Mouse (Mus musculus): ENCODE measurements at regions not wholly inside any gene's neighbourhood (a gene's known extent, or its start where the extent isn't known, plus 50 kb on each side); places are given as distances from the start of the nearest gene placed in this dataset.

DNA sequence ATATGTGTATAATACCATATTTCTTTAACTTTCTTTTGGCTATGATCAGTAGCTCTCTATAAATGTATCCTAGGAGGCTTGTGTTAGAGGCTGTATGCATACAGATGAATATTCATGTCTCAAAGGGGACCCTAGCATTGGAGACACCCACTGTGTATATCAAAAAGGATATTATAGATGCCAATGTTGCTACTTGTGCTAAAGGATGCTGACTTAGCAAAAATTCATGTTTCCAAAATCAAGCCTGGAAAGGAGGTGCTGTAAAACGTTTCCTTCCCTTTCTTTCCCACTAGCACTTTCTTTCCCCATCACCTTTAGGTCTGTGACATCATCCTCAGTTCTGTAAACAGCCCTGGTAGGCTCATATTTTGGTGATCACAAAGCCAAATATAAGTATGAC lies 519.4 kb downstream of the Rnf144a start:
- DNase-seq (ENCODE audit: low spot score), result no peak

DNA sequence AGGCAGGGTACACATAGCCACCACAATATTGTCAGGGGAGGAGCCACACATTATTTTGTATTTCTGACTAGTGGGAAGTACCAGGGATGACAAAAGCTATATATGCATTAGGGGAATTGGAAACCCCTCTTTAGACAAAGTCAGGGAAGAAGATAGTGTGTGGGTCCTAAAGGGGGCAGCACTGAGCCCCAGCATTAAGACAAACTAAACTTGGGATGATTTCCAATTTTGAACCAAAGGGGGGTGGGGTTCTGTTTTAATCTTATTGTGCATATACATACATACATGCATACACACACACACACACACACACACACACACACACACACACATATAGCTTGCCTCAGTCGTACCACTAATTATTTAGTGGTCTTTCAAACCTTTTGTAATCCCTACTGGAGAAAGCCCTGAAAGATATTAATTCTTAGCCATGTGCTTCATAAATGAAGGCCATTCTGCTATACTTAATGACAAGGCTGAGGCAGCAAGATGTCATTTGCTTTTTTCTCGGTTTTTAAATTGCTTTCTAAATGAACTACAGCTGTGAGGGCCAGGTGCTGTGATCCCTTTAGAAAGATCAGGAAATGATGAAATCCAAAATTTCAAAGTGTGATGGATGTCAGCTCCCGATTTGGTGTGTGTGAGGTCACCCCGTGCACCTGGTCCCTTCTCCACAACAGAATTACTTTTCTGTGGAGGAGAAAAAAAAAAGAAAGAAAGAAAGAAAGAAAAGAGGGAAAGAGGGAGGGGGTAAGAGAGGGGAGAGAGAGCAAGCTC lies 523.5 kb downstream of the Rnf144a start:
- no peak for DNase-seq (ENCODE audit: low spot score)

DNA sequence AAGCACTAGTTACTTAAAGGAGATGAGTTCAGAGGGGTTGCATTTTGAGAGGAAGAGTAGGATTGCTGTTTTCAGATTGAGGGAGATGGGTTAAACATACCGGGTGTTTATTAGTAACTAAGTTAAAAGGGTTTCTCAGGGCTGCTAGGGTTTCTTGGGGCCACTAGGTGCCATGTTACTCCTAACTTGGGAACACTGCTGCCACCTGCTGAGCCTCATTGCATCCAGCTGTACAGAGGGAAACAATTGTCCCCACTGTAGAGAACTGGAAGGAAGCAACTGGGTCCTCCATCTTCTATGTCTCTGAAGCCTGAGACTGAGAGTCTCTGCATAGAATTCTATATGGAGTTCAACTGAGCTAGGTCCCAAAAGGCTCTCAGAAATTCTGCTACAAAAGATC lies 524.3 kb downstream of the Rnf144a start:
- DNase-seq (ENCODE audit: low spot score), result peak; percentile 39

DNA sequence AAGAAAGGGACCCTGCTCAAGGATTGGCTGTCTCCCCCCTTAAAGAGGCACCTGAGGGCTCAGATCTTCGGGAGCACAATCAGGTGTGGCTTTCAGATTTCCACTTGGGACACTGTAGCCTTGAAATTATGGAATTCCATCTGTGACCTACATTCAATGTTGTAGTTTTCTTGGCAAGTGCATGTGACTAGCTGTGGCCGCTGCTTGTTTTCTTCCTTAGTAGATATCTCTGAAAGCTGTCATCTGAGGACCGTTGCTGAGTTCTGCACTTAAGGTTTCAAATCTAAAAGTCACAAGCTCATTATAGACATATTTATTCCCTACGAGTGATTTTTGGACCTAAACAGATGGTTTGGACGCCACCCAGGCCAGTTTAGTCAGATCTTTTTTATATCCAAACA lies 531.3 kb downstream of the Rnf144a start:
- no peak for DNase-seq (ENCODE audit: low spot score)

DNA sequence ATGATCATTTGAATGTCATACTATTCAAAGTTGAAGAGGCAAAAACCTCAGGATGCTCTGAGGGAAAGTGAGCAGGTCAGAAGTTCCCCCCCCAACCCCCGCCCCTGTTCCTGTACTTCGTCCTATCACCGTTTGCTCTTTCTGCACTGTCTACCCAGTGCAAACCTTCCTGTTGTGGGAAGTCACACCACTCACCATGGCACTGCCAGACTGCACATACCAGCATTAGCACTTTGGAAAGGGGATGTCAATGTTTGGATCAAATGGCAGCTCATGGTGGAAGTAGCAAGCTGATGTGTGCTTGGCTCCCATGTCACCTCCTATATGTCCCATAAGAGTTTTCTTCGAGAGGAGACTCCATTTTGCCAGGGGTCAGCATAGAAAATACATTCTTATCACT lies 543.2 kb downstream of the Rnf144a start:
- no peak for DNase-seq (ENCODE audit: low spot score)

DNA sequence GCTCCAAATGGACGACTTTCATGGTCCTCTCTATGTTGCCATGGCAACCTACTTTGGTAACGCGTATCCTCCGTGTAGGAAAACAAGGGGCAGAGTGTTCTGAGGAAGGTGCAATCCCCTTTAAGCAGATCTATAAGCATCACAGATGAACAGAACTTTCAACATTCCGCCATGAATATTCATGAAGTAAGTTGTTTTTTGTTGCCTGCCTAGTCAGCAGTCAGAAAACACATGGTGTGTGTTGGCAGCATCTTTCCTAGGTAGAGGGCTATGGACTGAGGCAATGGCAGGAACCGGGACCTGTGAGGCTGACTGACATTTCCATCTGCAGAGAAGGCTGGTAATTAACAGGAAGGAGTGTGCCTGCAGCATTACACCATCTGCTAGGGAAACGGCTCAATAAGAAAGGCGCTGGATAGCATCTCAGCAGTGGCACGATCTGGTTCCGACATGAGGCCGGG lies 544.0 kb downstream of the Rnf144a start:
- DNase-seq (ENCODE audit: low spot score), result no peak

DNA sequence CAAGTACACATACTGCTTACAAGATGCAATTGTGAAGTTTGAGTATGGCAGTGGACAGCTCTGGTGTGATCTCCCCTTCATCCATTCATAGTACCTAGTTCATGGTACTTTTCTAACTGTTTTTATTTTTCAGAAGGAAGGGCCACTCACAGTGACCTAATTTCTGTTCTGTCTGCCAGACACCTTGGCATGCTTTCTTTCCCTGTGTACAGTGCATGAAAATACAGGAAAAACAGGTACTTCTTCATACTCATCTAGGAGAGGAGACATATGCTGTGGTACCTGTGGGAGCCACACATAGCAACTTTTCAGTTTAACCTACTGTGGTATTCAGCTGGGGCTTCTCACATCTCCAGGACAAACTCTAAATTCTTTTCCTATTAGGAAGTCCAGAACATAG lies 545.2 kb downstream of the Rnf144a start:
- DNase-seq (ENCODE audit: low spot score), result no peak

DNA sequence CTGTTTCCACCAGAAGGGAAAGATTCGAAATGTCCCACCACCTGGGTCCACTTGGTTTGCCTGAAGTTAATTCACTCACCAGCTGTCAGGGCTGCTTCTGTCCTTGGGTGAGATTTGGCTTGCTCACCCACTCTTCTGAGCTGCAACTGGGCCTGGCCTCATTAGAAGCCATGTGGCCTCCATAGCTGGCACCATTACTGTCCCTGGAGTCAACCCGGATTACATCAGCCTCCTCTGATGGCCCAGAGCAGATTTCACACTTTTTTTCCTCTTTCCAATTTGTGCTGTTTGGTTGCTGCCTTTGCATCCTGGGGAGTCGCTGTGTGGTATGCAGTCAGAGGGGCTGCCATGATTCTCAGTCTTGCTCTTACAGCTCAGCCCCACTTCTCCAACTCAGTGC lies 550.0 kb downstream of the Rnf144a start:
- DNase-seq (ENCODE audit: low spot score), result no peak

DNA sequence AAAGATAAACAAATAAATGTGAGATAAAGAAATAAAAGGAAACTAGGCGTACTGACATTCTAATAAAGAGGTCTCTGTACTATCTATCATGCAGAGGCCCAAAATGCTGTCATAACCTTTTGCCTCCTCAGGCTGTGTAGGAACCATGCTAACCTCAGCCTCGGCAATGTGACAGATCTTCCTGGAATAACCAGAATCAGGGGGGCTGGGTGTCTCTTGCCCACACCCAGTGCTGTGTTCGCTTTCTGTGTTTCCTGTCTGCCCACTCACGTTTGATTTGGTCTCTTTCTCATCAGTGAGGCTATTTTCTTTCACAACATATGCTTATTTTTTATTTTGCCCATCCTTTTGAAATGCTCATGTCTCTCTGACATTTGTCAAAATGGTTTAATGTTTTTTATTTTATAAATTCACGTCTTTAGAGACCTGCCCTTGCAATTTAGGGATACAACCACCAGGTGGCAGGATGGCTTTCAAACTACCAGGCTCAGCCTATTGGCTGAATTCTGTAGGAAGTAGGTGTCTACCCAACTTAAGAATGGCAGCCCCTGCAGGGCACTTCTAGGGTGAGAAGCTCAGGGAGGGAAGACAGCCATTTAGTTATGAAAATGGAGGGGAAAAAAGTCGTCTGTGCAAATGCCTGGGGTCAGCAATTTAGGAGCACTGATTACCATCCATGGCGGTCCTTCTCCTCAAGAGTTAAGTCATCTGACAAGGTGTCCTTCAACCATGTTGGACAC lies 550.8 kb downstream of the Rnf144a start:
- DNase-seq (ENCODE audit: low spot score), result peak; percentile 26

DNA sequence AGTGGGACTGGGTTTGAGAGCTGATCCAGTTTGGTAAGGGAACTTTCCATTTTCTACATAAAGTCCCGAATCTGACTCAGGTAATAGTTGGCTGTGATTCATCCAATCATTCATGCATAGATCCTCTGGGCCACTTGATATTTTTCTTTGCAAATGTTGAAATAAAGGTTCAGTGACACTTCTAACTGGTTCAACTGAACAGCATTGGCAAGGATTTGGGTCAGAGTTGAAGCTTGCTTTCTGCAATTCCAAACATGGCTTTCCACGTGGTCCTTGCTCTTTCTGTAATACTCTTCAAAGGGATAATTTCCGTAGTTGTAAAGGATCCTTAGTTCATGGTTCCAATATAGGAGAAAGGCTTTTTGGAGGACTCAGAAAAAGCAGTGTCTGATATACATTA lies 554.0 kb downstream of the Rnf144a start:
- DNase-seq (ENCODE audit: low spot score), result no peak

DNA sequence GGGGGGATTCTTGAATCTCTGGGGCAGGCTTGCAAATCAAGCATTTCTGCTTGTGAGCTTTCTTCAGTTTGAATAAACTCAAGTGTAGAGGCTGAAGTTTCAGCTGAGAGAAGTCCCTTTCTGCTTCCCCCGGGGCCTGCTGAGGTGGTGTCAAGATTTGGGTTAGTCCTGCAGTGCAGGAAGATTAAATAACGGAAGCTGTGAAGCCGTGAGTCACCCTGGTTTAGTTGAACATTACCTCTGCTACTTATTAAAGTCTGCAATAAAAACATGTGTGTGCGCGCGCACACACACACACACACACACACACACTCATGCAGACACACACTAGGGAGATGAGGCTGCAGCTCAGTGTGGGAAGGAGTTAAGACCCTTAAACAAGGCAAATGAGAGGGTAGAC lies 556.7 kb downstream of the Rnf144a start:
- peak; percentile 11 for DNase-seq (ENCODE audit: low spot score)

DNA sequence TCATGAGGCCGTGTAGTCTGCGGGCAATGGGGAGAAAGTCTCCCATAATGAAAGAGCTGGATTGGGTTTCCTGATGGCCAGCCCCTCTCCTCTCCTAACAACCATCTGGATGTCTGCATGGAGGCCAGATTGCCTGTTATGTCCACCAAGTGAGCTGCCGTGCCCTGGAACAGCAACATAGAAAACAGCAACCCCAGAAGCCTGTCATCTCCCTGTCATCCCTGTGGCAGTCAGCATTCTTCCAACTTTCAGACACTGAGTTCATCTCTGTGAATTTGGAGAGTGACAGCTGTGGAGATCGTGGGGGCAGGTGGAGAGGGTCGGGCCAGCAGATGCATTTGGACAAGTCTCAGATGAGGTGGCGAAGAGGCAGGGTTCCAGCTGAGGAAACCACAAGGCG lies 585.0 kb downstream of the Rnf144a start:
- no peak for DNase-seq (ENCODE audit: low spot score)

DNA sequence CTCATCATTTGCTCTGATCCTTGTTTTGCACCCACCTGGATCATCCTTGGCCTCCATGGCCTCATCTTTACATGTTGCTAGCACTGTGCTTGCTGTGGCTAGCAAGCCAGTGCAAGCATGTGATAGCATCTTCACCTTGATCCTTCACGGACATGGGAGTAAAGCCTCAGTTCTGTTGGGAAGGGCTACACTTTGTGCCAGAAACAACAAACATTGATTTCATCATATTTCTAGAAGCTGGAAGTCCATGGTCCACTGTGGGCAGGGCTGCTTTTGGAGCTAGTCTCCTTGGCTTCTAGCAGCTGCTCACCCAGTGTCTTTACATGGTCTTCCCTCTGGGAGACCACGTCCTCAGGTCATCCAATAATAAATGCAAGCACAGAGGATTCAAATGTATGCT lies 587.1 kb downstream of the Rnf144a start:
- no peak for DNase-seq (ENCODE audit: low spot score)

DNA sequence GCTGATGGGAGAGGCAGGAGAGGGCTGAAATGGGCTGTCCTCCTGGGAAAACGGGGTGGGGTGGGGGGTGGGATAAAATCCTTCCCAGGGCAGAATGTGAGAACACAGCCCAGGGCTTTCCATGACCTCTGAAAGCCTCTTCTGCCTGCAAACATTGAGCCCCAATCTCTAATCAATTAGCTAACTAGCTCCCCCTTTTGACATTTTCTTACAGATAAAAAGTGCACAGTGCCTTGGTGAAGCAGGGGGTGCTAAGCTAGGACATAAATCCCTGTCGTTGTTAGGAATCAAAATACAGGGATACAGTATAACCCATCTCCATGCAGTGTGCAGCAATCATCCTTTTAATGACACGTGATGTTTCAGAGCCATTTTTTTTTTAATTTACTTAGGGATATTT lies 588.1 kb downstream of the Rnf144a start:
- no peak for DNase-seq (ENCODE audit: low spot score)

DNA sequence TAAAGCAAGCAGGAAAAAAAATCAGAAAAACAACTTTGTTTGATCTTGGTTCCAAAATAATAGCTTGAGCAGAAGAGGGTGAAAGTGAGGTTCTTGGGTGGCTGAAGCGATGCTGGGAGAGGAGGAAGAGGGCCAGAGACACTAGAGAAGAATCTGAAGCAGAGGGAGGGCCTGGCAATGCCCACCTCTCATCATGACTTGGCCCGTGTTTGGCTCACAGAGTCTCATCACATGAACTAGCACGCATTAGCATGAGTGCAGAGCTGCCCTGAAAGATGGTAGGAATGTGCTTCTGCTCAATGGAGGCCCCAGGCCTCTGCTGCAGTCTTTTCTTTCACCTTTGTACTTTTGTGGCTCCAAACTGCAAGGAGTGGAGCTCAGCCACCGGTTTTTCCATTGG lies 588.6 kb downstream of the Rnf144a start:
- no peak for DNase-seq (ENCODE audit: low spot score)

DNA sequence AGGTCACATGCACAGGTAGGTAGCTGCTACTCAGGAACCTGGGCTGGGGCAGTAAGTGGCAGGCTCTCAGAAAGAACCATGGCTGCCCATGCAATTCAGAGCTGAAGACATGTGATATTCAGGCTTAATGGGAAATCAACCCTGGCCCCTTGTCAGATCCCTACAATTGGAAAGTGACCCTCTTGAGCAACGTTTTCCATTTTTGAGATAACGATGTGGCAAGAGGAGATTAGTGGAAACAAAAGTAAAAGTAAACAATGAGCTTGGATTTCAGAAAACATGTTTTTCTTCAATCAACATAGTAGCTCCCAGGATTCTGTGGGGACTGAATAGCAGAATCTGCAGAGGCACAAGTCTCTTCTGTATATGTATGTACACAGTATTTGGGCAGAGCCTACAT lies 598.8 kb downstream of the Rnf144a start:
- no peak for DNase-seq (ENCODE audit: low spot score)

DNA sequence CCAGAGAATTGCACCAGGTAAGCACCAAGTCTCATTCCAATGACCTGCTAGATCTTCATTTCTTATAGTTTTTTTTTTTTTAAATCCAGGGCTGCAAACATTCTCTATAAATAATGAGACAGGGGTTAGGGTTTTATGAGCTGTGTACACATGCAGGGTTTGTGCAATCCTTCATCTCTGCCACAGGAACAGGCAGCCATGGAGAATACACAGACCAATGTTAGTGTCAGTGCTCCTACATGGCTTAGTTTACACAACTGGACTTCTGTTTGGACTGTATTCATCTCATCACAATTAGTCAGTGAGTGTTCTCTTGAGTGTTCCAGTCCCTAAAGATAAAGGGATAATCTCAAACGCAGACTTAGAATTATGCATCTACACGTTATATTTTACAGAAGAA lies 620.0 kb downstream of the Rnf144a start:
- no peak for DNase-seq (ENCODE audit: low spot score)

DNA sequence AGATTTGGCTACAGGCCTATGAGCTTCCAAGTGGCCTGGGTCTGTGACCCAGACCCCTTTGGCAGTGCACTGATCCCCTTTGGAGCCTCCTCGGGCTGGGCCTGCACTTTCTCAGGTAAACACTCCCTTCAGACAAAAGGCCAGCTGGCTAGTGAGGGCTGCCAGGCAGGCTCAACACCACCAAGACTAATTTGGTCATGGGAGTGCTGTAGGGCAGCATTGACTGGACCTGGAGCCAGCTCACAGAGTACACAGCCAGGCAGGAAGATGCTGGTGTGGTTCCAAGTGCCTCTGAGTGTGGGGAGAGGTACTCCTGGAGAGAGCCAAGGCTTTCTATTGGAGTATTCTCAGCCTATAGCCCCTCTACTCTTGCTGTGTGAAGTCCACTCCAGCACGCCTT lies 620.5 kb downstream of the Rnf144a start:
- DNase-seq (ENCODE audit: low spot score), result peak; percentile 16

DNA sequence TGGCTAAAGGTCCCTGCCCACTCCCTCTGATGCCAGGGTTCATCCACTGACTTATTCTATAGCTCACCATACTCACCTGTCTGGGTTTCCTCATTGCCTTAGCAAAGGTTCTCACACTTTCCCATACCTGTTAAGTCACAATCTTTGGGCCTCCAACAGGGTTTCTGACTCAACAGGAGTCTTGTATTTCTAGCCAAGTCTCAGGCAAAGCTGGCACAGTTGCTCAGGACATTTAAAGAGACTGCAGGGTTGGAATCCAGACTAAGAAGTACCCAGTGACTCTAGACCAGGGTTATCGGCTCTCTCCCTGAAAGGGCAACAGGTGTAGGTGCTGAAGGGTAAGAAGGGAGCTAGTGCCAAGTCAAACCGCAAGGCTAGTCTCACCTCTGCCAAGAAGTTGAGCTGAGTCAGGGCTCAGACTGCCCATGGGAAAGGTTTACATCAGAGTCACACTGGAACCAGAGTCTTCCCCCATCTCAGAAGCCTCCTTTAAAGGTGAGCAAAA lies 622.4 kb downstream of the Rnf144a start:
- DNase-seq (ENCODE audit: low spot score), result no peak

DNA sequence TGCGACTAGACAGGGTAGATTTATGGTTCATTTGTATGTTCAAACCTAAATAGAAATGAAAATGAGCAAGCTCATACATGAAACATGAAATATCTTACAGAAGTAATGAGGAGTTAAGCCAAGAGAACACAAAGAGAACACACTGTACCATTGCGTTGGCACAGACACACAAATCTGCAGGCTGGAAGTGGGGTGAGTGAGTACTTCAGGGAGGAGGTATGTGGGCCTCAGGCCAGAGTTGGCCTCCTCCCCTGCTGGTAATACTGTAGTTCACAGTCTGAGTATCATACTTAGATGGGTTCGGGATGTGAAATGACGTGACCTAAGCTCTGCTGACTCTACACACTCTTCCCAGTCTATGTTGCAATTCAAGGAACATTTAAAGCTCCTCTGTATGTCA lies 624.1 kb downstream of the Rnf144a start:
- DNase-seq (ENCODE audit: low spot score), result peak; percentile 18

DNA sequence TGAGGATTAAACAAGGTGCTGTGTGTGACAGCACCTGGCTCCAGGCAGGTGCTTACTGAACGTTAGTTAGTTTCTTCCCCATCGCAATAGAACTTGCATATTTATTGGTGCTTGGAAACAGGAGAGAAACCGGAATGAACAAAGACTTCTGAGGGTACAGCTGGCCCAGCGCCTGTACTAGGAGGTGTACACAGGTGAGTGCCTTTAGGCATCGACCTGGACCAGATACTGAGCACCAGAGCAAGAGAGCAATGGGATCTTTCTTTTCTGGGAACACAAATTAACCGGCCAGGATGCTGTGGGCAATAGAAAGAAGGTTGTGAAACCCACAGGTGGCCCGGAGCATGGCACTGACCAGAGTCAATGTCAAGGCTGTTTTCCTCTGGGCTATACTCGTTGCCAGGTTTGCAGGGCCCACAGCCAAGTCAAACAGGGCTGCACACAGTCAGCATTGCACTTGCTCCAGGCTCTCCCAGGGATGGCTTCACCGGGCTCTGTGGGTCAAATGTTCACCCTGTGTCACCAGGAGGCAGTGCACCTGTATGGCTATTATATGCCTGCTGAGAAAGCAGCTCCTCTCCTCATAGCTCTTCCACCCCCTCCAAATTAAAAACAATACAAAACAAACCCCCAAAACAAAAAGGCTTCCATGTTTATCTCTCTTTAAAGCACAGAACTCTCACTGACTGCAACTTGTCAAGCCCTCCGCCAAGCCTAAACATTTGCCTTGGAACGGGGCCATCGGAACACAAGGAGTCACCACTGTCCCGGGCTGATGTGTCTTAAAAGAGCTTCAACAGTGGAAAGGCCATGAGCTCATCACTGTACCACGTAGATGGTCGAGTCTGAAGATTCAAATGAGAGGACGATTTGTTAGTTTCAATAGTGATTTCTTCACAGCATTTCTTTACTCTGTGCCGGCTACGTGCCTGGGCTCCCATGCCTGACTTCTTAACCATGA lies 629.1 kb downstream of the Rnf144a start:
- peak; percentile 42 for DNase-seq (ENCODE audit: low spot score)

DNA sequence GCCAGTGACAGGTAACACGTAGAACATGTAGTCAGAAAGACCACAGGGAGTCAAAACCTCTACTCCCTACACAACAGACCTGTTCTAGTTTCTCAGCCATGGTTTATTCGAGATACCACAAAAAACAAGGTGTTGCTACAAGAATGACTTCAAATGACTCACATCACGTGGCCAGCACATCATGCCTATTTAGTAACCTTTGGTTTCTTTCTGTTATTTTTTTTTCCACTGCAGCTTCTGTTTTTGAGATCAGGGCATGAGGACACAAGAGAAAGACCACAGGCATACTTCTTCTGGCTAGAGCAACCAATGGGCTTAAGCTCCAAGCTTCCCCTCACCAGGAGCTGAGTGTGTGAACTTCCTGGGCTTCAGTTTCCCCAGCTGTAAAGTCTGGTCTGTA lies 630.7 kb downstream of the Rnf144a start:
- DNase-seq (ENCODE audit: low spot score), result no peak

Measured in urinary bladder, postnatal 14 days (tissue).